Mouse (Mus musculus) megakaryocyte progenitor cell, adult 5-6 weeks (primary cell): ENCODE results near the gene Ccl1. TPM values are rescaled to one million over a fixed set of nuclear protein-coding genes. Genes with fewer than 3 reads are reported as not detected.

Experiments used
- ATAC-seq: replicated peaks from 2 replicates; pipeline ENCODE4 v1.8.0; 2016; ENCODE audit warnings: mild to moderate bottlenecking, moderate TSS enrichment, inconsistent platforms; ENCODE audit not compliant: poor library complexity
- total RNA-seq, 2 experiments: library from RNA; stranded (forward) in 1 of 2; stranded (reverse) in 1 of 2; fragments of 157-497, 149-512 nt in 1 of 2; fragments of 200-1000 nt in 1 of 2; gene quantifications; 2 replicates each; pipeline versions ENCODE4 v1.2.3 to v1.2.4; 2015 to 2017

Ccl1 gene
- total RNA-seq (2015) = not detected in 2 replicates
- not detected in 2 replicates for total RNA-seq (2017)

GRCm38 (mm10) chr11:82305590-82305989, at the start of gene Ccl1:
Gene Ccl1, minus strand, starts transcription at chr11:82305690.
- ATAC-seq = no peak

GRCm38 (mm10) chr11:82351039-82351438, 45.5 kb upstream of the Ccl1 start:
- no peak for ATAC-seq

GRCm38 (mm10) chr11:82340900-82341299, 35.4 kb upstream of the Ccl1 start:
- peak; percentile 42 for ATAC-seq

GRCm38 (mm10) chr11:82340416-82340815, 34.9 kb upstream of the Ccl1 start:
- ATAC-seq = no peak

- peak; percentile 42 for ATAC-seq
Observed at GRCm38 (mm10) chr11:82339921-82340401, 34.5 kb upstream of the Ccl1 start.

- ATAC-seq = no peak
Observed at GRCm38 (mm10) chr11:82313153-82313552, 7.7 kb upstream of the Ccl1 start.

- no peak for ATAC-seq
Observed at GRCm38 (mm10) chr11:82310336-82311045, 5.0 kb upstream of the Ccl1 start.

- no peak for ATAC-seq
Observed at GRCm38 (mm10) chr11:82297895-82298294, 7.6 kb downstream of the Ccl1 start.

GRCm38 (mm10) chr11:82290841-82291240, 14.6 kb downstream of the Ccl1 start:
- ATAC-seq = no peak

GRCm38 (mm10) chr11:82274149-82274812, 31.2 kb downstream of the Ccl1 start:
- no peak for ATAC-seq

- ATAC-seq = no peak
Observed at GRCm38 (mm10) chr11:82259131-82259530, 46.4 kb downstream of the Ccl1 start.

- no peak for ATAC-seq
Observed at GRCm38 (mm10) chr11:82255601-82256000, 49.9 kb downstream of the Ccl1 start.

GRCm38 (mm10) chr11:82253421-82253820, 52.1 kb downstream of the Ccl1 start:
- no peak for ATAC-seq

GRCm38 (mm10) chr11:82251251-82251650, 54.2 kb downstream of the Ccl1 start:
- no peak for ATAC-seq

- no peak for ATAC-seq
Observed at GRCm38 (mm10) chr11:82249945-82250344, 55.5 kb downstream of the Ccl1 start.

- ATAC-seq = no peak
Observed at GRCm38 (mm10) chr11:82237439-82237838, 68.1 kb downstream of the Ccl1 start.

GRCm38 (mm10) chr11:82235551-82236207, 69.8 kb downstream of the Ccl1 start:
- ATAC-seq = peak; percentile 79

- ATAC-seq = no peak
Observed at GRCm38 (mm10) chr11:82233991-82234390, 71.5 kb downstream of the Ccl1 start.

GRCm38 (mm10) chr11:82226976-82227375, 78.5 kb downstream of the Ccl1 start:
- ATAC-seq = no peak

- no peak for ATAC-seq
Observed at GRCm38 (mm10) chr11:82225936-82226335, 79.6 kb downstream of the Ccl1 start.

GRCm38 (mm10) chr11:82216531-82216930, 89.0 kb downstream of the Ccl1 start:
- no peak for ATAC-seq

- ATAC-seq = peak; percentile 50
Observed at GRCm38 (mm10) chr11:82214405-82214804, 91.1 kb downstream of the Ccl1 start.
